Mouse (Mus musculus): ENCODE data around the gene Tnfaip2. TPM values are rescaled to one million over a fixed set of nuclear protein-coding genes. Genes with fewer than 3 reads are reported as not detected.

Tnfaip2 gene
- polyA plus RNA-seq, 1 experiment from 2014 or later, result 0.79 TPM

GRCm38 (mm10) chr12:111425258-111425657, 17.0 kb upstream of the Tnfaip2 start:
- H3K4me2 ChIP-seq (ENCODE audit: low read length), result peak overlapping the region; percentile 21; the same call in 1 of the 2 replicates
- no peak overlapping the region for H3K4me3 ChIP-seq (ENCODE audit: low read depth, low read length)
- H3K27me3 ChIP-seq (ENCODE audit: control insufficient read depth, insufficient read depth, low read depth, low read length), result peaks cover 75% of the 10 kb centered on the region
- no peaks in the 10 kb centered on the region for H3K36me3 ChIP-seq (ENCODE audit: control insufficient read depth, insufficient read depth, low read length)
- WGBS, result 4% methylated on average over 15 of the region's 15 CpGs
- H3K9ac ChIP-seq (ENCODE audit: low read depth, low read length), result no peak overlapping the region
- no peak for ATAC-seq
- no peak overlapping the region for H3K27ac ChIP-seq (ENCODE audit: low read length)
- H3K9me3 ChIP-seq (replicated peaks; ENCODE audit: control insufficient read depth, low read length, poor library complexity, severe bottlenecking), result no peaks in the 10 kb centered on the region
- peaks cover 14% of the 10 kb centered on the region for H3K4me1 ChIP-seq (ENCODE audit: control insufficient read depth, insufficient read depth, low read length)

GRCm38 (mm10) chr12:111425789-111426460, 16.3 kb upstream of the Tnfaip2 start:
- WGBS, result 16% methylated on average over 29 of the region's 29 CpGs
- peak overlapping the region; percentile 24; the same call in 1 of the 2 replicates for H3K4me2 ChIP-seq (ENCODE audit: low read length)
- ATAC-seq, result peak; percentile 64
- no peaks in the 10 kb centered on the region for H3K36me3 ChIP-seq (ENCODE audit: control insufficient read depth, insufficient read depth, low read length)
- no peak overlapping the region for H3K9ac ChIP-seq (ENCODE audit: low read depth, low read length)
- H3K27ac ChIP-seq (ENCODE audit: low read length), result no peak overlapping the region
- no peak overlapping the region for H3K4me3 ChIP-seq (ENCODE audit: low read depth, low read length)
- H3K9me3 ChIP-seq (replicated peaks; ENCODE audit: control insufficient read depth, low read length, poor library complexity, severe bottlenecking), result no peaks in the 10 kb centered on the region
- peaks cover 80% of the 10 kb centered on the region for H3K27me3 ChIP-seq (ENCODE audit: control insufficient read depth, insufficient read depth, low read depth, low read length)
- H3K4me1 ChIP-seq (ENCODE audit: control insufficient read depth, insufficient read depth, low read length), result peaks cover 16% of the 10 kb centered on the region

GRCm38 (mm10) chr12:111427438-111428113, 14.7 kb upstream of the Tnfaip2 start:
- Histone ChIP-seq H3K27ac (ENCODE audit: low read length) (no peak overlapping the region), H3K4me1 (ENCODE audit: control insufficient read depth, insufficient read depth, low read length) (peaks cover 16% of the 10 kb centered on the region), H3K4me2 (ENCODE audit: low read length) (no peak overlapping the region), H3K9ac (ENCODE audit: low read depth, low read length) (no peak overlapping the region), H3K36me3 (ENCODE audit: control insufficient read depth, insufficient read depth, low read length) (no peaks in the 10 kb centered on the region), H3K27me3 (ENCODE audit: control insufficient read depth, insufficient read depth, low read depth, low read length) (peaks cover 75% of the 10 kb centered on the region), H3K4me3 (ENCODE audit: low read depth, low read length) (no peak overlapping the region), H3K9me3 (replicated peaks; ENCODE audit: control insufficient read depth, low read length, poor library complexity, severe bottlenecking) (no peaks in the 10 kb centered on the region)
- whole genome bisulfite sequencing, result 44% methylated on average over 12 of the region's 12 CpGs
- no peak for ATAC-seq

- Histone ChIP-seq H3K4me3 (ENCODE audit: low read depth, low read length) (no peak overlapping the region), H3K36me3 (ENCODE audit: control insufficient read depth, insufficient read depth, low read length) (no peaks in the 10 kb centered on the region), H3K4me2 (ENCODE audit: low read length) (no peak overlapping the region), H3K9ac (ENCODE audit: low read depth, low read length) (no peak overlapping the region), H3K27me3 (ENCODE audit: control insufficient read depth, insufficient read depth, low read depth, low read length) (peaks cover 69% of the 10 kb centered on the region), H3K27ac (ENCODE audit: low read length) (no peak overlapping the region), H3K9me3 (replicated peaks; ENCODE audit: control insufficient read depth, low read length, poor library complexity, severe bottlenecking) (no peaks in the 10 kb centered on the region), H3K4me1 (ENCODE audit: control insufficient read depth, insufficient read depth, low read length) (peaks cover 20% of the 10 kb centered on the region)
- ATAC-seq, result no peak
- WGBS, result 21% methylated on average over 8 of the region's 8 CpGs
Measured at GRCm38 (mm10) chr12:111428364-111428763, 13.9 kb upstream of the Tnfaip2 start.

GRCm38 (mm10) chr12:111428961-111429911, 13.0 kb upstream of the Tnfaip2 start:
- Histone ChIP-seq H3K4me3 (ENCODE audit: low read depth, low read length) (peak overlapping the region; percentile 31), H3K27ac (ENCODE audit: low read length) (no peak overlapping the region), H3K9ac (ENCODE audit: low read depth, low read length) (peak overlapping the region; percentile 62), H3K4me2 (ENCODE audit: low read length) (peak overlapping the region; percentile 65), H3K36me3 (ENCODE audit: control insufficient read depth, insufficient read depth, low read length) (no peaks in the 10 kb centered on the region), H3K9me3 (replicated peaks; ENCODE audit: control insufficient read depth, low read length, poor library complexity, severe bottlenecking) (no peaks in the 10 kb centered on the region), H3K4me1 (ENCODE audit: control insufficient read depth, insufficient read depth, low read length) (peaks cover 23% of the 10 kb centered on the region), H3K27me3 (ENCODE audit: control insufficient read depth, insufficient read depth, low read depth, low read length) (peaks cover 61% of the 10 kb centered on the region)
- under 1% methylated on average over 40 of the region's 40 CpGs for WGBS
- ATAC-seq, result no peak

GRCm38 (mm10) chr12:111430049-111430867, 12.0 kb upstream of the Tnfaip2 start:
- H3K4me2 ChIP-seq (ENCODE audit: low read length), result peak overlapping the region; percentile 65
- H3K9me3 ChIP-seq (replicated peaks; ENCODE audit: control insufficient read depth, low read length, poor library complexity, severe bottlenecking), result no peaks in the 10 kb centered on the region
- peaks cover 33% of the 10 kb centered on the region for H3K4me1 ChIP-seq (ENCODE audit: control insufficient read depth, insufficient read depth, low read length)
- H3K4me3 ChIP-seq (ENCODE audit: low read depth, low read length), result no peak overlapping the region
- ATAC-seq, result no peak
- H3K27me3 ChIP-seq (ENCODE audit: control insufficient read depth, insufficient read depth, low read depth, low read length), result peaks cover 50% of the 10 kb centered on the region
- H3K9ac ChIP-seq (ENCODE audit: low read depth, low read length), result no peak overlapping the region; the same call in 1 of the 2 replicates
- no peaks in the 10 kb centered on the region for H3K36me3 ChIP-seq (ENCODE audit: control insufficient read depth, insufficient read depth, low read length)
- WGBS, result 15% methylated on average over 27 of the region's 27 CpGs
- H3K27ac ChIP-seq (ENCODE audit: low read length), result no peak overlapping the region

- H3K4me1 ChIP-seq (ENCODE audit: control insufficient read depth, insufficient read depth, low read length), result peaks cover 30% of the 10 kb centered on the region
- H3K9ac ChIP-seq (ENCODE audit: low read depth, low read length), result no peak overlapping the region
- no peak for ATAC-seq
- no peaks in the 10 kb centered on the region for H3K9me3 ChIP-seq (replicated peaks; ENCODE audit: control insufficient read depth, low read length, poor library complexity, severe bottlenecking)
- no peak overlapping the region for H3K4me3 ChIP-seq (ENCODE audit: low read depth, low read length)
- WGBS, result 29% methylated on average over 14 of the region's 14 CpGs
- no peak overlapping the region for H3K4me2 ChIP-seq (ENCODE audit: low read length)
- no peaks in the 10 kb centered on the region for H3K36me3 ChIP-seq (ENCODE audit: control insufficient read depth, insufficient read depth, low read length)
- no peak overlapping the region for H3K27ac ChIP-seq (ENCODE audit: low read length)
- peaks cover 43% of the 10 kb centered on the region for H3K27me3 ChIP-seq (ENCODE audit: control insufficient read depth, insufficient read depth, low read depth, low read length)
Measured at GRCm38 (mm10) chr12:111430868-111431817, 11.1 kb upstream of the Tnfaip2 start.
